Mouse (Mus musculus) G1E (cell line): ENCODE data around the gene Irf5.

Experiments used
- CTCF ChIP-seq: IDR thresholded peaks from 2 replicates; pipeline ENCODE4 v1.5.1; 2012; ENCODE audit warnings: low read depth, low read length, inconsistent platforms, mixed read lengths
- GATA1 ChIP-seq: IDR thresholded peaks from 2 replicates; pipeline ENCODE4 v1.6.1; 2012; ENCODE audit warnings: borderline replicate concordance, low read length, inconsistent platforms, mixed read lengths
- POLR2AphosphoS5 ChIP-seq: IDR thresholded peaks from 2 replicates; pipeline ENCODE4 v1.6.1; 2012; ENCODE audit warnings: low read depth, low read length, inconsistent platforms; ENCODE audit not compliant: insufficient replicate concordance
- TAL1 ChIP-seq: conservative IDR thresholded peaks from 2 replicates; pipeline ENCODE4 v1.6.1; 2012; ENCODE audit warnings: low read depth, low read length, inconsistent platforms, mixed read lengths

- no peak for TF ChIP-seq CTCF
- TF ChIP-seq TAL1: no peak
- TF ChIP-seq POLR2AphosphoS5: no peak
- TF ChIP-seq GATA1: no peak
These were observed 13.8 kb downstream of the Irf5 start for GRCm38 (mm10) chr6:29540223-29540622.
